Mouse (Mus musculus): Measurements from ENCODE around the gene Ensa. TPM values are rescaled to one million over a fixed set of nuclear protein-coding genes. Genes with fewer than 3 reads are reported as not detected.
A peak's percentile ranks its signal among the peaks of the same experiment; 100 is the strongest.
"Not testable (repeated sequence)": the region's sequence is repeated elsewhere in the genome, so short reads cannot be mapped to it uniquely, and the experiment has no call there.

Gene Ensa
- polyA plus RNA-seq, 1 experiment from 2014 or later, result 121 TPM

DNA sequence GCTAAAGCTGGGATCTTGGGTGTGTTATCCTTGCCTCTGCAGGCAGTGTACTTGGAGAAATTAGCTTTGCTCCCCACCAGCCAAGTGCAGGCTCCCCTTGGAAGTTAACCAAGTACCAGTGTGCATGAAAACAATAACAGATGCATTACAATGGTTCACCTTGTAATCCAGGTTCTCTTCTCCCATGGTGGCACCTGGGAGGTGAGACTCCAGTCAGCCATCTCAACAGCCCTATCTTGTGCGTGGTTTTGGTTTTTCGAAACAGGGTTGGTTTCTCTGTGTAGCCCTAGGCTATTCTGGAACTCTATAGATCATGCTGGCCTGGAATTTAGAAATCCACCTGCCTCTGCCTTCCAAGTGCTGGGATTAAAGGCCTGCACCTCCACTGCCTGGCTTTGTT is 38.7 kb downstream of the Ensa start:
- H3K4me3 ChIP-seq (ENCODE audit: inconsistent target), result peak overlapping the region; percentile 90; the same call in 1 of the 2 replicates
- H3K79me2 ChIP-seq (ENCODE audit: inconsistent target), result peaks cover 86% of the 10 kb centered on the region
- peak overlapping the region; percentile 94 for H3K27ac ChIP-seq
- WGBS (ENCODE audit: missing documents), result 52% methylated on average over 2 of the region's 2 CpGs
- H3K36me3 ChIP-seq (ENCODE audit: inconsistent target), result no peaks in the 10 kb centered on the region

DNA sequence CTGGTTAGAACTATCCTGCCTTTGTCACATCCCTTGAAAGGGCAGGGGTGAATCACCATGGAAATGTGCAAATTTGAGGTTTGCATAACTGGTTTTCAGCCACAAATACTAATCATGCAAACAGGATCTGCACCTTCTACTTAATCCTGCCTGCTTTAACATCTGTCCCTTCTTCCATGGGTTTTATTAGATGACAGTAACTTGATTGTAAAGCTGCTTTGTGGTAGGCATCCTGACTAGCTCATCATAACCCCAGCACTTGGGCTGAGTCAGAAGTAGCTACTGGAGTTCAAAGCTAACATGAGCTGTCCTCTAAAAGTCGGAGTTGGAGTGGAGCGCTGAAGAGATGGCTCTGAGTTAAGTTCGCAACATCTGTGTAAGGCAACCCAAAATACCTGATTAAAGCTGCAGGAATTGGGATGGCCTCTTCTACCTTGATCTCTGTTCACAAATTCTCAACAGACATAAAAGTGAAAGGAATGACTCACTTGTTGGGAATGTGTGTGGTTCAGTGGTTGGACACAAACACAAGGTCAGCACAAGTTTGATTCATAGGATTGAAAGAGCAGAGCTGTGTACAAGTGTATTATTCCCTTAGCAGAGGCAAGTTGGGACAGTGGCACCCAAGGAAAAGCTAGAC is 39.3 kb downstream of the Ensa start:
- Histone ChIP-seq H3K27ac (peak overlapping the region; percentile 94), H3K79me2 (ENCODE audit: inconsistent target) (peaks cover 86% of the 10 kb centered on the region), H3K36me3 (ENCODE audit: inconsistent target) (no peaks in the 10 kb centered on the region), H3K4me3 (ENCODE audit: inconsistent target) (peak overlapping the region; percentile 90; the same call in 1 of the 2 replicates)
- 89% methylated on average over 3 of the region's 3 CpGs for WGBS (ENCODE audit: missing documents)

DNA sequence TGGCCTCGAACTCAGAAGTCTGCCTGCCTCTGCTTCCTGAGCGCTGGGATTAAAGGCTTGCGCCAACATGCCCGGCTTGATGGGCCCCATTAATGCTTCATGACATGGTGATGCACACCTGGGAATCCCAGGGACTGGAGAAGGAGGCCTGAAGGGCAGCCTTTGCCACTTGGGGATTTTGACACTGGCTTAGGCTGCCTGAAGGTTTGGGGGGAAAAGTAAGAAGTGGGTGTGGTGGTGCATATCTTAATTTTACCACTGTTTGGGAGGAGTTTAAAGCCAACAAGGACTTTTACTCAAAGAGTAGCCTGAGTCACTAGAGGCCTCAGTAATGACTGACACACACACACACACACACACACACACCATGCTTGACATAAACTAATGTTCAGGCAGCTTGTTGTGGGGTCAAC is 40.2 kb downstream of the Ensa start:
- Histone ChIP-seq H3K4me3 (ENCODE audit: inconsistent target) (no peak overlapping the region), H3K79me2 (ENCODE audit: inconsistent target) (peaks cover 88% of the 10 kb centered on the region), H3K27ac (peak overlapping the region; percentile 94), H3K36me3 (ENCODE audit: inconsistent target) (no peaks in the 10 kb centered on the region)
- WGBS (ENCODE audit: missing documents), result 91% methylated on average over 4 of the region's 4 CpGs

DNA sequence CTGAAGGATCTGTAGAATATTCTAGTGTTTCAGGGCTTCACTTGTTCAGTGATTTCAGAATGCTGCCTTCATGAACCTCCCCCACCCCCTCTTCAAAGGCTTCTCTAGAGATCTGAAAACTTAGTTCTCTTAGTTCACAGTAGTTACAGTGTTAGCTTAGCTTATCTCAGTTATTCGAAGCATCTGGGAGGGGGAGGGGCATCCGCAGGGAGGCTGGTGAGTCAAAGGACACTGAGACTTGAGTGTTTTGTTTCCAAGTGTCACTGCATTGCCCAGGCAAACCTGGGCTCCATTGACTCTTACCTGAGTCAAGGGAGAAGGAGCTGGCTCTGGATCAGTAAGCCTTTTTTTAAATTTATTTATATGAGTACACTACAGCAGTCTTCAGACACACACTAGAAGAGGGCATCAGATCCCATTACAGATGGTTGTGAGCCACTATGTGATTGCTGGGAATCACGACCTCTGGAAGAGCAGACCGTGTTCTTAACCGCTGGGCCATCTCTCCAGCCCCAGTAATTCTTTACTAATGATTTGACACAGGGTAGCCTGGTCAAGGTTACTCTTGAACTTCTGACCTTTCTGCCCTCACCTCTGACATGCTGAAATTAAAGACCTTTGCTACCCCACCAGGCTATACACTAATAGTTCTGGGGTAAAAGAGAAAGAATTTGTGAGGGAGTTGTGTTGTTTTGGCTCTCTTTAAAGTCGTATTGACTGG is 41.5 kb downstream of the Ensa start:
- WGBS (ENCODE audit: missing documents), result 76% methylated on average over 6 of the region's 6 CpGs
- H3K27ac ChIP-seq, result peak overlapping the region; percentile 84
- peaks cover 88% of the 10 kb centered on the region for H3K79me2 ChIP-seq (ENCODE audit: inconsistent target)
- H3K36me3 ChIP-seq (ENCODE audit: inconsistent target), result no peaks in the 10 kb centered on the region
- H3K4me3 ChIP-seq (ENCODE audit: inconsistent target), result no peak overlapping the region

DNA sequence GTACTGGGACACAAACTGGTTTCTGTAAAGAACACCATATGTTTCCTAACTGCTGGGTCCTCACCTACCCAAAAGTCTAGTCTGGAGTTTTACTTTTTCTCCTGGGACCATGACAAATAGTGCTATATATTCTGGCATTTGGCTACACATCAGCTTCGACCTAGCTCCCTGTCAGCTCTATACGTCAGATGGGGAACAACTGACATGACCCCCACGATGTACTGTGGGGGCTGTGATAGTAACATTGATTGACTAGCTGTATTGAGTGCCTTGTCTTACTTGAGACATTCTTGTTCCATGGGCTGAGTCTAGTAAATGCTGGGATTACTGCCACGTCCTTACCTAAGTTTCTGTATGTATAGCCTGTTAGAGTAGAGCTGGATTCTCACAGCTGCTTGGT is 42.7 kb downstream of the Ensa start:
- Histone ChIP-seq H3K79me2 (ENCODE audit: inconsistent target) (peaks cover 88% of the 10 kb centered on the region), H3K36me3 (ENCODE audit: inconsistent target) (no peaks in the 10 kb centered on the region), H3K4me3 (ENCODE audit: inconsistent target) (no peak overlapping the region), H3K27ac (peak overlapping the region; percentile 84)
- 61% methylated on average over 4 of the region's 4 CpGs for WGBS (ENCODE audit: missing documents)

DNA sequence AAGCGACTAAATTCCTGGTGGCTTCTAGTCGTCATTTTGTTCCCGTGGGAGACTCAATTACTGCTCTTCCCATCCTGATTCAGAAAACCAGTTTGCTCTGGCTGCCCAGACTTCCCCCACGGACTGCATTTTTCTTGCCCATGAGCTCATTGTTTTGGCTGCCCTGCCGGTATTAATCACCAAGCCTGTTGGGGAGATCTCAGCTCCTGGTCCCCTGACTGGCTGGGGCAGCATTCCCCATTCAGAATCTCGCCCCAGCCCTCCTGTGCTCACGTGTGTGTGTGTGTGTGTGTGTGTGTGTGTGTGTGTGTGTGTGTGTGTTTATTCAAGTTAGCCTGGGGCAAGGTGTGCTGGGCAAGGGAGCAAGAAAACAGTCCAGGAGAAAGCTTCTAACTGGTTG is 43.2 kb downstream of the Ensa start:
- peak overlapping the region; percentile 84 for H3K27ac ChIP-seq
- H3K4me3 ChIP-seq (ENCODE audit: inconsistent target), result no peak overlapping the region
- H3K79me2 ChIP-seq (ENCODE audit: inconsistent target), result peaks cover 88% of the 10 kb centered on the region
- H3K36me3 ChIP-seq (ENCODE audit: inconsistent target), result no peaks in the 10 kb centered on the region
- 33% methylated on average over 6 of the region's 7 CpGs for WGBS (ENCODE audit: missing documents)

DNA sequence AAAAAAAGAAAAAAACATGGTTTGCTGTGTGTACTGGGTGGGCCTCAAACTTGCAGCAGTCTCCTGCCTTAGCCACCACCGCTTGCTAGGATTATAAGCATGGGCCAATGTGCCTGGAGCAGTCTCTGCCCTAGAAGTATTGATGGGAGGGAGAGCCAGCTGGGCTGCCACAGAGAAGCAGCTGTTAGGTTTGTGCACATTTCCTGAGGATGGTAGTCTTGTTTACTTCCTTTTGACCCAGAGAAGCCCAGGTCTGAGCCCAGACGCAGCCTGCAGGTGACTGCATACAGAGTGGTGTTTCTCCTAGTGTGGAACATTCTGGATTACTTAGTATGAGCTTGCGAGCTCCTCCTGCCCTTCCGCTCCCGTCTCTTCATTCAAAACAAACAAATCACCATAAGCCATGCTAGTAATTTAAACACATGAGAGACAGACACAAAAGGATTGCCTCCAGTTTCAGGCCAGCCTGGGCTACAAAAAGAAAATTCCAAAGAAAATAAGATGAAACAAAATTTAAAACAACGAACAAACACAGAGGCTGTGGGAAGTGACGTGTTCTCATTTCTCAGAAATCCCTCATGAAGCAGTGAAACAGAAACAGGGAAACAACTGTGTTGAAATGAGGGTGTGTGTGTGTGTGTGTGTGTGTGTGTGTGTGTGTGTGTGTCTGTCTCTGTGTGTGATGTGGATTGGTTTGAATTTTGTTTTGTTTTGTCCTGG is 44.0 kb downstream of the Ensa start:
- Histone ChIP-seq H3K4me3 (ENCODE audit: inconsistent target) (no peak overlapping the region), H3K79me2 (ENCODE audit: inconsistent target) (peaks cover 81% of the 10 kb centered on the region), H3K27ac (peak overlapping the region; percentile 84), H3K36me3 (ENCODE audit: inconsistent target) (no peaks in the 10 kb centered on the region)
- WGBS (ENCODE audit: missing documents), result 6% methylated on average over 7 of the region's 7 CpGs

DNA sequence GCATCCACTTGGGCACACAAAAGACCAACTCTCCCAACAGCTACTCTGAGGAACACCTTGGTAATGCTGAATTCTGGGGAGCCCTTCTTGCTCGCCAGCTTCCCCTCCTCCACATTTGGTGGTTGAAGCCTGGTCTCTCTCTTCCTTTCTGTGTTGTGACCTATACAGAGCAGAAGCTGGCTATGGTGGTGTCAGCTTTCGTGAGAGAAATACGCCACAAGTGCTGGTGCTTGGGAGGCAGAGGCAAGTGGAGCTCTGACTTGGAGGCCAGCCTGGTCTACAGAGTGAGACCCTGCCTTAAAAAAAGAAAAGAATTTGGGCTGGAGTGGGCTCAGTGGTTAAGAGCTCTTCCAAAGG is 44.5 kb downstream of the Ensa start:
- Histone ChIP-seq H3K36me3 (ENCODE audit: inconsistent target) (no peaks in the 10 kb centered on the region), H3K79me2 (ENCODE audit: inconsistent target) (peaks cover 76% of the 10 kb centered on the region), H3K27ac (peak overlapping the region; percentile 84), H3K4me3 (ENCODE audit: inconsistent target) (no peak overlapping the region)
- 7% methylated on average over 3 of the region's 3 CpGs for WGBS (ENCODE audit: missing documents)

DNA sequence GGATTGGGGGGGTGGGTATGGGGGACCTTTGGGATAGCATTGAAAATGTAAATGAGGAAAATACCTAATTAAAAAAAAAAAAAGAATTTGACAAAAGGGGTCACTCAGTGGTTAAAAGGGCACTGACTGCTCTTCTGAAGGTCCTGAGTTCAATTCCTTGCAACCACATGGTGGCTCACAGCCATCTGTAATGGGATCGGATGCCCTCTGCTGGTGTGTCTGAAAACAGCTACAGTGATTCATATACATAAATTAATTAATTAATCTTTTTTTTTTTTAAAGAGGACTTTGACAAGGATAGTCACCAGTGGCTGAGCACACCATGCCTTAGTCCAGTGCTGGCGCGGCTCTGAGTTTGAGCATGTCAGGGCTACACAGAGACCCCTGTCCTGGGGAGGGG is 45.6 kb downstream of the Ensa start:
- WGBS (ENCODE audit: missing documents), result 92% methylated on average over 3 of the region's 3 CpGs
- not testable (repeated sequence) for H3K4me3 ChIP-seq (ENCODE audit: inconsistent target); H3K27ac ChIP-seq; H3K36me3 ChIP-seq (ENCODE audit: inconsistent target)
- H3K79me2 ChIP-seq (ENCODE audit: inconsistent target), result peaks cover 65% of the 10 kb centered on the region

DNA sequence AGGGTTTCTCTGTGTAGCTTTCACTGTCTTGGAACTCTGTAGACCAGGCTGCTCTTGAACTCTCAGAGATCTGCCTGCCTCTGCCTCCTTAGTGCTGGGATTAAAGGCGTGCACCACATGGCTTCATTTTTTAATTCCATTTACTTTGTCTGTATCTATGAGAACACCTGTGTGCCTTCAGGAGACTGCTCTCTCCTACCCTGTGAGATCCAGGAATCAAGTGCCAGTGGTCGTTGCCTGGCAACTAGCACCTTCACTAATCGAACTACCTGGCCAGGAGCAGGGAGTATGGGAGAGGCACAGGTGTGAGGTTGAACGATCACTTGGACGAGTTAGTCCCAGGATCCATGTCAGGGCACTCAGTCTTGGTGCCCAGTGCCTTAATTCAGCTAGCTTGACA is 46.4 kb downstream of the Ensa start:
- WGBS (ENCODE audit: missing documents), result 94% methylated on average over 5 of the region's 5 CpGs
- Histone ChIP-seq H3K79me2 (ENCODE audit: inconsistent target) (peaks cover 59% of the 10 kb centered on the region), H3K27ac (peak overlapping the region; percentile 98), H3K36me3 (ENCODE audit: inconsistent target) (no peaks in the 10 kb centered on the region), H3K4me3 (ENCODE audit: inconsistent target) (no peak overlapping the region)

DNA sequence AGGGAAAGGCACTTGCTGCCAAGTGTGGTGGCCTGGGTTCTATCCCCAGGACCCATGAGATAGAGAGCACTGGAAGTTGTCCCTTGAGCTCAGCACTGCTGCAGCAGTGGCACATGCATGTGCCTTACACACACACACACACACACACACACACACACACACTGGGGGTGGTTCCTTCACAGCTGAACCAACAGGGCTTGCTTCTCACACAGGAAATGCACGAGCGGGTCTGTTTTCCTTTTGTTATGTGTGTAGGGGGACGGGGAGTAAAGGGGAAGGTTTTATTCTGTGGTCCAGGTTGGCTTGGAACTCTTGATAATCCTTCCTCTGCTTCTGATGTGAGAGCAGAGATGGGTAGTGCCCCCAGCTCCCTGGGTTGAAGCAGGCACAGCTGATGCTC is 47.7 kb downstream of the Ensa start:
- Histone ChIP-seq H3K36me3 (ENCODE audit: inconsistent target) (no peaks in the 10 kb centered on the region), H3K4me3 (ENCODE audit: inconsistent target) (no peak overlapping the region), H3K27ac (peak overlapping the region; percentile 98), H3K79me2 (ENCODE audit: inconsistent target) (peaks cover 59% of the 10 kb centered on the region)
- 33% methylated on average over 1 of the region's 3 CpGs for WGBS (ENCODE audit: missing documents)

DNA sequence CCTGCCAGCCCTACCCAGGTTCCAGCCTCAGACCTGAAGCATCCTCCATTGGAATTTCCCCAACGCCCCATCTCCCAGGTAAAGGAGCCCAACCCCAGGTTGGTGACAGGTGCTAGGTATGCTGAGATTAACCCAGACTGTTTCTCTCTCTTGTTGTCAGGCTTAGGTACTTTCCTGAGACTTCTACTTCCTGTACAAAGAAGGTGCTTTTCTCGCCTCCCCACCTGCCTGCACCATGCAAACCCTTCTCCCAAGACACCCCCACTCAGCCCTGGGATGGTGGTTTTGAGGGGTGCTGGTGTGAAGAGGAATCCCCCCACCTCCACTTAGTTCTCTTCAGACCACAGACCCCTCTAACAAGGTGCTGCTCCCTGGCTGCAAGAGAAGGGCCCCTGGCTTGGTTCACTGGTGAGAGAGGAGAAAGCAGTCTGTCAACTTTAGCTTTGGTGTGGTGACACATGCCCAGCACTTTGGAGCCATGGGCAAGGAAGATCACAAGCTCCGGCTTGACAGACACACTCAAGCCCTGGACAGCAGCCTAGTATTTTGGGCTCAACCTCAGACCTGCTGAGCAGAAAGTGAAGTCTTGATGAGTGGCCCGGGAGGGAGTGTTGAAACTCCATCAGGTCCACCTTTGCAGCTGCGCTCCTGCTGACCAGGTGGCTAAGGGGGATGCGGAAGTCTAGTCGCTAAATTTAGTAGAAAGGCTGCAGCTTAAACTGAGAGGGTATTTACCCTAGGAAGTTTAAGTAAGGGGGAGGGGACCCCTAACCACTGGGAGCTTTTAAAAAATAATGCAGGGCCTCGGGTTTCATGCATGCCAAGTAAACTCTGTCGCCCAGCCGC is 48.3 kb downstream of the Ensa start:
- no peaks in the 10 kb centered on the region for H3K36me3 ChIP-seq (ENCODE audit: inconsistent target)
- H3K27ac ChIP-seq, result peak overlapping the region; percentile 98
- H3K4me3 ChIP-seq (ENCODE audit: inconsistent target), result no peak overlapping the region
- WGBS (ENCODE audit: missing documents), result 28% methylated on average over 10 of the region's 10 CpGs
- H3K79me2 ChIP-seq (ENCODE audit: inconsistent target), result peaks cover 60% of the 10 kb centered on the region

DNA sequence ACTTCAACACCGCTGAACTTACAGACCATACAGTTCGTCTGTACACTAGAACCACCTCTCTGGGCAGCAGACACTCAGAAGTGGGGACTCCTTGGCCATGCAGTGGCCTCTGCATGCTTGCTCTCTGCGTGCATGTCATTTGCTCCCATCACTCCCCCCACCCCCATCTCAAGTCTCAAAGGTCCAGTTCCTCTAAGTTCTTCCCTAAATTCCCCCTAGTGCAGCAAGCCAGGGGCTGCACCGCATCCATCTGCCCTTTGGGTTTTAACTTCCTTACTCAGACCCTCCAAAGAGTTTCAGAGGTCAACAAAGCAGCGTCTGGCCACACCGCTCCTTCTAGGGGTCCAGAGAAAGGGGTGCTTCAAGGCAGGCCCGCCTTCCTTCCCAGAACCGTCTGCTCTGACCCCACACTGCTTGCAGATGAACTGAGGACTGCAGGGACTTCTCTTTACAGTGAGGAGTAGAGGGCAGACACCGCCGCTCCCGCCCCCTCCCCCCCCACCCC is 49.0 kb downstream of the Ensa start:
- Histone ChIP-seq H3K36me3 (ENCODE audit: inconsistent target) (no peaks in the 10 kb centered on the region), H3K4me3 (ENCODE audit: inconsistent target) (no peak overlapping the region), H3K27ac (peak overlapping the region; percentile 98), H3K79me2 (ENCODE audit: inconsistent target) (peaks cover 66% of the 10 kb centered on the region)
- WGBS (ENCODE audit: missing documents), result 2% methylated on average over 9 of the region's 11 CpGs

DNA sequence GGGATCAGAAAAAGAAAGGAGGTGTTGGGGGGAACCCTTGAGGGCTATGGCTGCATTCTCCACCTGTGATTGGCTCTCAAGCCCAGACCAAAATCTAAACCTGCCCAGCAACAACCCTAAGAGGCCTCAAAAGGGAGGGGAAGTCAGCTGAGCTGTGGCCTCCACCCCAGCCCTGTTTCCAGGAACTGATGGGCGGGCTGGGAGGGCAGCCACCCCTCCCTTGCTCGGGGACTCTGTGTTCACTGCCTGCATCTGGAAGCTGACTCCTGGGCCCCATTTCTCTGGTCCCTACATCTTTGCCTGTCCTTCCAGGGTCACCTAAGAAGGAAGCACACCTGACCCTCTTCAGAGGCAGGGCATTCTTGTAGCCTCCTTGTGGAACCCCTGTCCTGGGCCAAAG is 49.4 kb downstream of the Ensa start:
- 0% methylated on average over 2 of the region's 2 CpGs for WGBS (ENCODE audit: missing documents)
- peaks cover 67% of the 10 kb centered on the region for H3K79me2 ChIP-seq (ENCODE audit: inconsistent target)
- peak overlapping the region; percentile 98 for H3K27ac ChIP-seq
- H3K36me3 ChIP-seq (ENCODE audit: inconsistent target), result no peaks in the 10 kb centered on the region
- H3K4me3 ChIP-seq (ENCODE audit: inconsistent target), result no peak overlapping the region
